Mouse (Mus musculus) liver, embryonic 11.5 days (tissue): ENCODE measurements around the gene Psme3. TPM values are rescaled to one million over a fixed set of nuclear protein-coding genes. Genes with fewer than 3 reads are reported as not detected.

Experiments
- ATAC-seq: fragments of 200-750 bp; cut with Nextera tagmentation; replicated peaks from 2 replicates; pipeline ENCODE4 v1.8.0; 2017; ENCODE audit warnings: moderate number of reproducible peaks, mild to moderate bottlenecking, moderate TSS enrichment, moderate library complexity; ENCODE audit not compliant: low FRiP score
- DNase-seq: peaks from one replicate; pipeline ENCODE4 v3.0.0-alpha.2; 2017; ENCODE audit warnings: low spot score
- H3K27ac ChIP-seq: fragments of 300-500 bp; sonication (generic); 2 replicates; pipeline ENCODE4 v1.5.1; 2014; ENCODE audit warnings: mild to moderate bottlenecking, low read depth, low read length, control low read depth
- H3K27me3 ChIP-seq: fragments of 300-500 bp; sonication (generic); replicated peaks from 2 replicates; pipeline ENCODE4 v1.6.1; 2014; ENCODE audit warnings: low read length, mixed read lengths; ENCODE audit not compliant: control insufficient read depth, insufficient read depth
- H3K36me3 ChIP-seq: fragments of 300-500 bp; sonication (generic); 2 replicates; pipeline ENCODE4 v1.6.1; 2014; ENCODE audit warnings: mild to moderate bottlenecking, low read length, moderate library complexity, mixed read lengths; ENCODE audit not compliant: control insufficient read depth, insufficient read depth
- H3K4me1 ChIP-seq: fragments of 300-500 bp; sonication (generic); replicated peaks from 2 replicates; pipeline ENCODE4 v1.6.1; 2014; ENCODE audit warnings: low read length, mixed read lengths; ENCODE audit not compliant: control insufficient read depth, insufficient read depth
- H3K4me2 ChIP-seq: fragments of 300-500 bp; sonication (generic); 2 replicates; pipeline ENCODE4 v1.6.1; 2014; ENCODE audit warnings: mild to moderate bottlenecking, control low read depth, moderate library complexity
- H3K4me3 ChIP-seq: fragments of 300-500 bp; sonication (generic); 2 replicates; pipeline ENCODE4 v1.5.1; 2014; ENCODE audit warnings: low read depth, low read length, control low read depth
- H3K9ac ChIP-seq: fragments of 300-500 bp; sonication (generic); 2 replicates; pipeline ENCODE4 v1.6.1; 2014; ENCODE audit warnings: low read depth, low read length, control low read depth
- H3K9me3 ChIP-seq: fragments of 300-500 bp; sonication (generic); 2 replicates; pipeline ENCODE4 v1.6.1; 2016; ENCODE audit warnings: low read length, inconsistent platforms, mixed read lengths; ENCODE audit not compliant: control insufficient read depth
- WGBS: fragments of 180-500 bp; shearing (Covaris S2); extraction: QIAGEN DNeasy Blood & Tissue Kit; methylation state at CpG from one replicate; pipeline ENCODE4 v1.1.7; 2014; 5-methylcytosine and 5-hydroxymethylcytosine counted together
- polyA plus RNA-seq: library from polyadenylated mRNA; unstranded; fragments of >200 nt; fragmentation: Nextera tagmentation; extraction: Ambion mirVana; gene quantifications from 2 replicates; pipeline ENCODE4 v1.2.1, GENCODE M21; 2014

Gene Psme3
- polyA plus RNA-seq, 1 experiment from 2014 or later = 201 TPM

DNA sequence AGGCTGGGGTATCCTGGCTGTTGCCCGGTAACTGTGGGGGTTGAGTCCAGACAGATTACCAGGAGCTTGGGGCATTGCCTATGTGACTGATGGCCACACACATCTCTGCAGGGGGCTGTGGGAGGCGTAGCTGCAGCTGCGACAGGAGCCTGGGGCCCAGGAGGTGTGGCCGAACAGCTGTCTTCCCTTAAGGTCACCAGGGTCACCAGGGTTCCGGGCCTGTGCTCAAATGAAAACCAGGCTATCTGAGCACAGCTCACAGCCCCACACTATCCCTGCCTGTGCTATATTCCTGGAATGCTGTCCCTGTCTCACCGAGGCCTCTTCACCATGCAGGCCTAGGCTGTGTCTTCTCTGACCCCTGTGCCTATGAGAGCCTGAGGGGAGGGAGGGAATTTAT is 18.5 kb downstream of the Psme3 start:
- 34% methylated on average over 6 of the region's 6 CpGs for WGBS
- Histone ChIP-seq H3K4me3 (no peak overlapping the region), H3K9me3 (no peaks in the 10 kb centered on the region), H3K36me3 (no peaks in the 10 kb centered on the region), H3K4me1 (peaks cover 9% of the 10 kb centered on the region), H3K27me3 (no peaks in the 10 kb centered on the region), H3K4me2 (no peak overlapping the region), H3K27ac (no peak overlapping the region), H3K9ac (0 out of 2 replicates have a peak overlapping the region, but pooled peaks have one; percentile 6)
- DNase-seq = no peak
- no peak for ATAC-seq

DNA sequence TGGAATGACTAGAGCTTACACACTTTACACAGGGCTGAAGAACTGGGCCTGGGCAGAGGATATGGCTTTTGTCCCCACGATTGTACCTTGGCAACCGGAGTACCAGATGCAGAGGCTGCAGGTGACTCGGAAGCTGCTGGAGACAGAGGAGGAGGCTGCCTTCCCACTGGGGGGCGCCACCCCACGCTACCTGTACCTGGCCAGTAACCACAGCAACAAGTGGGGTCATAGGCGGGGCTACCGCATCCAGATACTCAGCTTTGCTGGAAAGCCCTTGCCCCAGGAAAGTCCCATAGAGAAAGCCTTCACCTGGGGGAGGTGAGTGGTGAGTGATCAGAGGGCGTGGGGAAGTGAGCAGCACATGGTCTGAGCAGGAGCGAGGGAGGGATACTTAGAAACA is 19.7 kb downstream of the Psme3 start:
- H3K9ac ChIP-seq = no peak overlapping the region
- ATAC-seq (no peak), DNase-seq (no peak)
- H3K4me3 ChIP-seq = no peak overlapping the region
- H3K9me3 ChIP-seq = no peaks in the 10 kb centered on the region
- peaks cover 9% of the 10 kb centered on the region for H3K4me1 ChIP-seq
- no peak overlapping the region for H3K27ac ChIP-seq
- no peak overlapping the region for H3K4me2 ChIP-seq
- WGBS = 81% methylated on average over 9 of the region's 9 CpGs
- H3K36me3 ChIP-seq = no peaks in the 10 kb centered on the region
- H3K27me3 ChIP-seq = no peaks in the 10 kb centered on the region

DNA sequence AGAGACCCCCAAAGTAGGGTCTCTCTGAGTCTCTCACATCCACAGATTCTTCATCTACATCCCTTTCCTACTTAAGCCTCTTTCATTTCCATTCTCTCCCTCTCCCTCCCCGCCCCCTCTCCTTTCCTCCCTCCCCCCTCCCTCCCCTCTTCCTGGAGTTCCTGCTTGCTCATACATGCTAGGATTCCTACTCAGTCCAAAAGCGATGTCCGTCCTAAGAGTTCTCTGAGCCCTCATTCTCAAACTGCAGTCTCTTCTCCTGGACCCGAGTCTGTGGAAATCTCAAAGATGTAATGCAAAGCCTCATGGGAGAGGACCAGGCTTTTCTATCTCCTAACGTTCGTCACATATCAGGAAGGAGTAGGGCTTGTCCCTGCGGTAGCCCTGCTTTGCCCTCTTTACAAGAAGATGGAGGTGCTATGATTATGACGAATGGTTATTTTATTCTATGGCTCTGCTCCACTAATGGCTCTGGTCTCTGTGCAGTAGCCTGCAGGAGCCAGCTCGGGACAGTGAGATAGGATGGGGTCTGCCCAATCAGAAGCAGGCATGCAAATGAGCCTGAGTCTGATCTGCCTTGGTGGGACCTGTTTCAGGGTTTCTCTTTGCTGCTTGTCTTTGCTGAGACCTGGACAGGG is 22.2 kb downstream of the Psme3 start:
- H3K9me3 ChIP-seq = no peaks in the 10 kb centered on the region
- no peaks in the 10 kb centered on the region for H3K27me3 ChIP-seq
- peak overlapping the region; percentile 14 for H3K4me3 ChIP-seq
- H3K36me3 ChIP-seq = no peaks in the 10 kb centered on the region
- H3K9ac ChIP-seq = no peak overlapping the region
- ATAC-seq (peak; percentile 93), DNase-seq (peak; percentile 49)
- H3K27ac ChIP-seq = 0 out of 2 replicates have a peak overlapping the region, but pooled peaks have one; percentile 20
- H3K4me1 ChIP-seq = peaks cover 9% of the 10 kb centered on the region
- WGBS = 2% methylated on average over 9 of the region's 9 CpGs
- H3K4me2 ChIP-seq = peak overlapping the region; percentile 55

DNA sequence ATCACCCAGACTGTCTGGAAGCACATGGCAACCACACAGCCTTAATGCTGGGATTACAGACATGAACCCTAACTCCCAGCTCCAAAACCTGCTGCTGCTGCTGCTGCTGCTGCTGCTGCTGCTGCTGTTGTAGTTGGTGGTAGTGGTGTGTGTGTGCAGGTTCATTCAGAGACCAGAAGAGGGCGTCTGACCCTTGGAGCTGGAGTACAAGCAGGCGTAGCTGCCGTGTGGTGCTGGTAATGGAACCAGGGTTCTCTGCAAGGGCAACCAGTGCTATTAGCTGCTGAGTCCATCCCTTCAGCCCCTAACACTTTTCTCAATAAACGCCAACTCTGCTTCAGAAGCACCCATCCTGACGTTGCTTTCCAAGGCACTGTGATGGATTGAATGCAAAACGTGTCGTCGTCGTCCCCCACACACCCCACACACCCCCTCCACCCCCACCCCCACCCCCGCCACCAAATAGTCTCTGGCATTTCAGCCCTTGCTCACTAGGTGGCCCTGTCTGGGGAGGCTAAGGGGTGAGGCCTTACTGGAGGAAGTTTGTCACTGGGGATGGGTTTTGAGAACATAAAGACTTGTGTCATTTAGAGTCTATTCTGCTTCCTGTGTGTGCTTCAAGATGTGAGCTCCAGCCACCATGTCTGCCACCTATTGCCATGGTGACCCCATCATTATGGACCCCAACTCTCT is 31.2 kb downstream of the Psme3 start:
- no peak overlapping the region for H3K4me3 ChIP-seq
- WGBS = 67% methylated on average over 10 of the region's 10 CpGs
- H3K9me3 ChIP-seq = no peaks in the 10 kb centered on the region
- DNase-seq (no peak), ATAC-seq (no peak)
- no peak overlapping the region for H3K4me2 ChIP-seq
- H3K27me3 ChIP-seq = no peaks in the 10 kb centered on the region
- no peak overlapping the region for H3K27ac ChIP-seq
- H3K4me1 ChIP-seq = no peaks in the 10 kb centered on the region; the same call in 1 of the 2 replicates
- H3K9ac ChIP-seq = no peak overlapping the region
- no peaks in the 10 kb centered on the region for H3K36me3 ChIP-seq

DNA sequence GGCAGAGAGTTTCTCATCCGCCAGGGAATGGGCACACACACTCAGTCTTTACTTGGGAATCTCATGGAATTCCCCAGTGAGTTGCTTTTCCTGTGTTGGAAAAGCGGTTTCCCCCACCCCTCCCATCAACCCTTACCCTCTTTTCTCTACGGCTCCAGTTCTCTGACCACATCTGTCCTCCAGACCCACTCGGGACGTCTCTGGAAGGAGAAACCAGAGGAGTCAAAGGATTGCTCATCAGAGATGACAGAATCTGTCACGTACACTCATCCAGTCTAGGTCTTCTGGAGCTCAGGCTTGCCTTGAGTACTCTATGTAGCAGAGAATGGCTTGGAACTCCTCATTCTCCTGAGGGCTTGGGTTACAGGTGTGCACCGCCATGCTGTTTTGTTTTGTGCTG is 32.8 kb downstream of the Psme3 start:
- no peaks in the 10 kb centered on the region; the same call in 1 of the 2 replicates for H3K4me1 ChIP-seq
- no peak overlapping the region for H3K4me2 ChIP-seq
- H3K9me3 ChIP-seq = no peaks in the 10 kb centered on the region
- 69% methylated on average over 7 of the region's 7 CpGs for WGBS
- no peak overlapping the region for H3K27ac ChIP-seq
- no peak for ATAC-seq
- H3K27me3 ChIP-seq = no peaks in the 10 kb centered on the region; the same call in 1 of the 2 replicates
- no peak for DNase-seq
- H3K9ac ChIP-seq = no peak overlapping the region
- no peak overlapping the region for H3K4me3 ChIP-seq
- H3K36me3 ChIP-seq = no peaks in the 10 kb centered on the region

DNA sequence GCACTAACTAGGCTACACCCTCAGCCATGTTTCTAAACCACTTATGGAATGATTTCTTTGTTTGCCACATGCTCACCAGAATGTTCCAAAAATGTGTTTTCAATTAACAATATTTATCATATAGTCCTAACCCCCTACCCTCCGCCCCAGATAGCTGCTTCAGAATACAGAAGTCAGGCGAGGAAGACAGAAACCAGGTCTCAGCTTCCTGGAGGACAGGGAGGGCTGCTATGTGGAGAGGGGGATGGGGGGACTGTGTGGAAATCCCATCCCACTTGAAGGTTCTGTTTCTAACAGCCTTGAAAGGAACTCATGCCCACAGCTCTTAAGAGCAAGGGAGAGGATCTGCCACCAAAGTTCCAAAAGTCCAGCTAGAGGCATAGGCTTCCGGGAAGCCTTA is 33.2 kb downstream of the Psme3 start:
- no peak for ATAC-seq
- no peak for DNase-seq

DNA sequence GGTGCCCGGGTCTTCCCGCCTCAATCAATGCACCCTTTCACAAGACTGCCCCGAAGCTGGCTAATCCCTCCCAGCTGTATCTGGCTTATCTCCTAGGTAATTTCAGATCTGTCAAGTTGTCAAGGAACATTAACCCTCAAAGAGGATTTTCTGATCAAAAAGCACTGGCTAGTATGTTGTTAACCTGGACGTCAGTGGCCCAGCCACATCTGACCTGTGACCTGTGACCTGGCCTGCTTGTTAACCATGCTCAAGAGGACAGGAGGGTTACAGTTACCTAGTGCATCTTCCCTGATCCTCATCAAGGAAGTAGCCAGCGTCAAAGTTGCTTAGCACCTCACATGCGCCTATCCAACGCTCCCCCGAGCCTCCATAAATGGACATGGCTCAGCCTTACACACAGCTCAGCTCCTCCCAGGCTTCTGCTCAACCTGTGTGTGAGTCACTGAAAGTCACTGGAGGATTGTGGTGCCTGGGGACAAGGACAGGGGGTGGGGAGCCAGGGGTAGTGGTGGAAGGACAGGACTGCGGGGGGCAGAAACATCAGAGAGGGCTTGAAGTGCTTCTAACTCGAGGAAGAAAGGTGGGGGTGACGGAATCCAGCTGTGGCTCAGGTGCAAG is 35.2 kb downstream of the Psme3 start:
- DNase-seq (no peak), ATAC-seq (no peak)
- Histone ChIP-seq H3K36me3 (no peaks in the 10 kb centered on the region), H3K27ac (no peak overlapping the region), H3K4me2 (no peak overlapping the region), H3K27me3 (no peaks in the 10 kb centered on the region; the same call in 1 of the 2 replicates), H3K4me1 (peaks cover 3% of the 10 kb centered on the region; the same call in 1 of the 2 replicates), H3K9ac (no peak overlapping the region), H3K4me3 (no peak overlapping the region), H3K9me3 (no peaks in the 10 kb centered on the region)
- WGBS = 55% methylated on average over 11 of the region's 11 CpGs

More for the DNA sequence above, 33.2 kb downstream of the Psme3 start:
- Histone ChIP-seq H3K27ac (no peak overlapping the region), H3K9ac (no peak overlapping the region), H3K4me1 (peaks cover 2% of the 10 kb centered on the region; the same call in 1 of the 2 replicates), H3K4me2 (no peak overlapping the region), H3K36me3 (no peaks in the 10 kb centered on the region), H3K27me3 (no peaks in the 10 kb centered on the region; the same call in 1 of the 2 replicates), H3K9me3 (no peaks in the 10 kb centered on the region), H3K4me3 (no peak overlapping the region)
- WGBS = 62% methylated on average over 3 of the region's 3 CpGs

DNA sequence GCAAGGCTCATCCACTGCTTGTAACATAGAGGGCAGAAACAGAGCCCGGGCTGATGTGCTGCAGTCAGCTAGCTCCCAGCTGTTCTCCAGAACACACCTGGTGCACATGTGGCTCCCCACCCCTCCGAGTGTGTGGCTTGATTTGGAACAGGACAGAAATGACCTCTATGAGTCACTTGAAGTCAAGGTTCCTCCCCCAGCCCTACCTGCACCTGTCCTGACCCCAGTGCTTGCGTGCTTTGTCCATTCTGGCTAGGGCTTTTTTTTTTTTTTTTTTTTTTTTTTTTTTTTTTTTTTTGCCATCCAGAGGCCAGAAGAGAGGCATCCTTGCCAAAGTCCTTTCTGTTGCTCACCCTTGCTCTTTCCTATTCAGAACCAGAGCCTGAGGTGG is 35.7 kb downstream of the Psme3 start:
- Histone ChIP-seq H3K4me1 (peaks cover 3% of the 10 kb centered on the region; the same call in 1 of the 2 replicates), H3K4me2 (no peak overlapping the region), H3K9ac (no peak overlapping the region), H3K36me3 (no peaks in the 10 kb centered on the region), H3K9me3 (no peaks in the 10 kb centered on the region), H3K27me3 (no peaks in the 10 kb centered on the region; the same call in 1 of the 2 replicates), H3K27ac (no peak overlapping the region), H3K4me3 (no peak overlapping the region)
- no peak for ATAC-seq
- WGBS = 60% methylated on average over 3 of the region's 3 CpGs
- no peak for DNase-seq
